Mouse (Mus musculus): ENCODE measurements at regions not wholly inside any gene's neighbourhood (a gene's known extent, or its start where the extent isn't known, plus 50 kb on each side); places are given as distances from the start of the nearest gene placed in this dataset.

- no peak for DNase-seq
Observed at GRCm38 (mm10) chr5:119739386-119739785, 68.9 kb downstream of the Tbx3 start.

- peak; percentile 32 for DNase-seq
Observed at GRCm38 (mm10) chr5:119741116-119741515, 70.6 kb downstream of the Tbx3 start.

- DNase-seq: no peak
Observed at GRCm38 (mm10) chr5:119743733-119744132, 73.3 kb downstream of the Tbx3 start.

GRCm38 (mm10) chr5:119747038-119747437 lies 76.6 kb downstream of the Tbx3 start:
- no peak for DNase-seq

DNA sequence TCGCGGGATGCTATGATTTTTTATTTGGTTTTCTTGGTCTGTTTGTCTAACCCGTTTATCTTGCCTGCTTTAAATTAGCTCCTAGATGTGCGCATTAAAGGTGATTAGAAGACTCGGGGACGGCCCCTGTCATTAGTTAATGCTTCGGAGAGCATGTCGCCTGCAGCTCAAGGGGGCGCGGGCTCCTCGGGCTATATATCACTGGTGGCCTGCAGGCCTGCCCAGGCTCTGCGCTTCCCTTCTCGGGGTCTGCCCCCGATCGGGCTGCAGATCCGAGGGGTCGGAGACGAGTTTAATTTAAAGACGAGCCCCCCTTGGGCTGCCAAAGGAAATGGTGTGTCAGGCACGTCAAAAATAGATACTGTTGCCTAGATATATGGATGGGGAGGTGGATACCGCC lies 78.2 kb downstream of the Tbx3 start:
- DNase-seq: no peak

- DNase-seq: no peak
Observed at GRCm38 (mm10) chr5:119749153-119749552, 78.7 kb downstream of the Tbx3 start.

- DNase-seq: no peak
Observed at GRCm38 (mm10) chr5:119755782-119756181, 76.7 kb upstream of the Tbx5 start.

DNA sequence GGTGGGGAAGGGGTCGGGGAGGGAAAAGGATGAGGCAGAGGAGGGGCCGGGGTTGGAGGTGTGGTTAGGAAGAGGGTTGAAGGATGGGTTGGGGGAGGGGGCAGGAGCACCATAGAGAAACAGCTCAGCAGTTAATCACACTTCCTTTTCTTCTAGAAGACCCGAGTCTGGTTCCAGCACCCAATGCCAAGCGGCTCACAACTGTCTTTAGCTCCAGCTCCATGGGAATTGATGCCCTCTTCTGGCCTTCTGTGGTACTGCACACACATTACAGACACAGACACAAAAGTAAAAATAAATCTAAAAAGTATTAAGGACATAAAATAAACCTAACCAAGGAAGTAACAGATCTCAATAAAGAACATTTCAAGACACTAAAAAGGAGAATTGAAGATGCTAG lies 73.6 kb upstream of the Tbx5 start:
- DNase-seq: no peak

DNA sequence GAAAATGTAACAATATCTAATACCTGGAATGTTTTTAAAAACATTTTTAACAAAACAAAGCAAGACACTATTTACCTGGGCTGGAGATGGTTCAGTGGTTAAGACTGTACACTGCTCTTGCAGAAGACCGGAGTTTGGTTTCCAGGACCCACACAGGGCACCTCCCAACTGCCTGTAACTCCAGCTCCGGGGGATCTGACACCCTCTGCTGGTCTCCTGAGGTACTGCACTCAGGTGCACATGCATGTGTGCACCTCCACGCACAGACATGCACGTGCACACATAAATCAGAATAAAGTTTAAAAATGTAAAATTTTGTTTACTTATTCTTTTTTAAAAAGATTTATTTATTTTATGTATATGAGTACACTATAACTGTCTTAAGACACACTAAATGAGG lies 70.4 kb upstream of the Tbx5 start:
- no peak for DNase-seq

DNA sequence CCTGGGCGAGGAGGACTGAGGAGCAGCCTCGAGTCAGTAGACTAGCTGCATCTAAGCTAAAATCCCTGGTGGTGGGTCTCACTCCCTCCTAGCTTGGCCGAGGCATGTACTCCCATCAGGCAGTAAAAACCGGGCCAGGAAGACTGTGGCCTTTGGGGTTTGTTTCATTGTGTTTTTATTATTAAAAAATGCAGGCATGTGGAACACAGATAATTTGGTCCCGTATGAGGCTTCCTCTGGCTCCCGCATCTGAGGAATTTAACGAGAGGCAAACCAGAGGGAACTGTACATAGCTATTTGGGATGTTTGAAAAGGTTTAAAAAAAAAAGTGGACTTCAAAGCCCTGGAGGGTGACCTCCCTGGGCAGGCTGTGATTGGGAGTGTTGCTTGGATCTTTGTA lies 69.1 kb upstream of the Tbx5 start:
- no peak for DNase-seq

GRCm38 (mm10) chr5:119766372-119766771 lies 66.1 kb upstream of the Tbx5 start:
- no peak for DNase-seq

DNA sequence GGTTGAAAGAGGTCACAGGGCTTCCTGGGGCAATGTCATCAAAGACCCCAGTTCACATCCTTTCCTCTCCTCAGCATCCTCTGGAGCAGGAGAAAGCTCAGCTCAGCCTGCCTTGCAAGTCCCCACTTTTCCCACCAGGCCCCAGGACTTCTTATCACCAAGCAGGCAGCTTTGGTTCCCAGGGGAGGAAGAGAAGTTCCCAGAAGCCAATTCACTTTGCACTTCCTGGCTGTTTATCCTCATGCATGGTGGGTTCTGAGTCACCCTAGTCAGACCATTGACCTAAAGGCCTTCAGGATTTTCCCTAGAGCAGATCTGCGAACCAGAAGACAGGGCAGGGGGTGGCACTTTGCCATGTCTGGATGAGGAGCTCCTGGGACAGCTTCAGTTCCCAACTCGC lies 61.5 kb upstream of the Tbx5 start:
- DNase-seq: no peak

- DNase-seq: peak; percentile 25
Observed at GRCm38 (mm10) chr5:119776106-119776887, 56.2 kb upstream of the Tbx5 start.

GRCm38 (mm10) chr5:119777836-119778235 lies 54.6 kb upstream of the Tbx5 start:
- DNase-seq: peak; percentile 54

DNA sequence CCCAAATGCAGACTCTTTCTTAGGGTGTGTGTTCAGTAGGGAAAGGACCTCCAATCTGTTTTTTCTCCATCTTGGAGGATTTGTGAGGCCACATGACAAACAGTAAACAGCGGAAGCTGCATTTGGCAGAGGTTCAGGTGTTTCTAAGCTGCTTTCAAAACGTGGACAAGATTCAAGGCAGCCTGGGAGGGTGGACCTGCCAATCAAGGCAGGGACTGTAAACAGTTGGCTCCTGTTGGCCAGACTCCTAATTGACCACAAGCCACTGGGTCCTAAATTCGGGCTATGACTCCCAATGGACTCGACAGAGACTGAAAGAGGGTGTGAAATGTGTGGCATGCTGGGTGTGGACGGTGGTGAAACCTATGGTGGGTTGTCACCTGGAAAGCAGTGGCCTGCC lies 51.1 kb upstream of the Tbx5 start:
- DNase-seq: no peak
